Mouse (Mus musculus) lung, postnatal 25 days (tissue): ENCODE data around the gene Papola.
"Not testable (repeated sequence)": the region's sequence is repeated elsewhere in the genome, so short reads cannot be mapped to it uniquely, and the experiment has no call there.

Experiments used
- DNase-seq: peaks from one replicate; pipeline ENCODE4 v3.0.0; 2022; ENCODE audit warnings: low spot score

Papola gene

DNA sequence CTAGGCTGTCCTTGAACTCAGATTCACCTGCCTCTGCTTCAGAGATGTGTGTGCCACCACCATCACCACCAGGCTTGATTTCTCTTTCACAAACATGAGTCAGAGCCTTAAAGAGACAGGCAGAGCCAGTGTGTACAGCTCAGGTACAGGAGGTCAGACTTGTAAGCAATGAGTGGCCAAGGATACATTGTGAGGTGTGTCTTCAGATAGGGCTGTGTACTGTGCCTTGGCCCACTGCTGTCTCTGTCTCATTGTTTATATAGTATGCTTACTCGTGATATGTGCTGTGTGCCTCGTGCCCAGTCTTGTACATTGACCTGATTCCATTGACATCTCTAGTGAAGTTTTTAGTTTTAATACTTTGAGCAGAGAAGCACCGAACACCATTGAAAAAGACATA is 21.3 kb downstream of the Papola start:
- no peak for DNase-seq

DNA sequence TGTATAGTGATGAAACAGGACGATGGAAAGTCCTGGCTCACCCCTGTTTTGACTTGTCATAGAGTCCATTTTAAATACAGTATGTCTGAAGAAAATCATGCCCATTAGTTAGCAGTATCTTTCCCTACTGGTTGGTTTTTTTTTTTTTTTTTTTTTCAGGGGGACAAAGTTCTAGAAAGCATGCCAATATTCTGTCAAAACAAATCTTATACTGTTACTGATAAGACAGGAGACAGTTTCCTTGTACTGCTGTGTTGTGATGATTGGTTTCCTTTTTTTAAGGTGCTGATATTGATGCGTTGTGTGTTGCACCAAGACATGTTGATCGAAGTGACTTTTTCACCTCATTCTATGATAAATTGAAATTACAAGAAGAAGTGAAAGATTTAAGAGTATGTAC is 21.7 kb downstream of the Papola start:
- no peak for DNase-seq

- no peak for DNase-seq
These were observed 22.9 kb downstream of the Papola start for GRCm38 (mm10) chr12:105807416-105807815.

DNA sequence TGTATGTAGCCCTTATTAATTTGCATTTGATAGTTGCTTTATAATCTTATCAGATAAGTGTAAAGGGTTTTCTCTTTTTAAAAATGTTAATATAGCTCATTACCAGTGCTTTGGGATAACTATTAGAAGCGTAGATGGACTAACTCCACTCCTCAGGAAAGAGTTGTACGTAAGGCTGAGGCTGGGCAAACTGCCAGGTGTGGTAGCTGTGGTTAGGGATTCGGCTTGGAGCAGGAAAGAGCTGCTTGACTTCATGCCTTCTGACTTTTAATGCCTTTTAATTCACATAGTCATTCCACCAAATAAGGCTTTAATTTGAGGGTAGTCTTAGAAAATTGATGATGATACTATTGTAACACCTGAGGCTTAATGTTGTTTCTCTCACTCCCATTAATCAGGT is 24.5 kb downstream of the Papola start:
- DNase-seq: no peak

DNA sequence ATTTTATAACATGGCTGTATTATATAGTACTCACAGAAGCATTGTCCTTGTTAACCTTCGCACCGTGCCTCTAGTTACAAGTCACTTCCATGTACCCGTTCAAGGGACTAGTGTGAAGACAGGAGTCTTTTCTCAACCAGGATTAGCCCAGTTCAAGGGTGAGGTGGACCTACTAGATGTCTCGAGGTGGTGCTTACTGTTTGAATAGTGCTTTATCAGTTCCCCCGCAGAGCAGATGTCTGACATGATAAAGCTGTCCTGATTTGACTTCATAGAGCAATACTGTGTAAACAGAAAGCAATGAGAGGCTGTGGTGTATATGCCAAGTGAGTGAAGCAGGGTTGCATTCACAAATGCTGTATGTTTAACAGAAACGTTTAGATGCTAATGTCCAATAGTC is 26.1 kb downstream of the Papola start:
- no peak for DNase-seq

GRCm38 (mm10) chr12:105813957-105814356 is 29.5 kb downstream of the Papola start:
- DNase-seq: no peak

DNA sequence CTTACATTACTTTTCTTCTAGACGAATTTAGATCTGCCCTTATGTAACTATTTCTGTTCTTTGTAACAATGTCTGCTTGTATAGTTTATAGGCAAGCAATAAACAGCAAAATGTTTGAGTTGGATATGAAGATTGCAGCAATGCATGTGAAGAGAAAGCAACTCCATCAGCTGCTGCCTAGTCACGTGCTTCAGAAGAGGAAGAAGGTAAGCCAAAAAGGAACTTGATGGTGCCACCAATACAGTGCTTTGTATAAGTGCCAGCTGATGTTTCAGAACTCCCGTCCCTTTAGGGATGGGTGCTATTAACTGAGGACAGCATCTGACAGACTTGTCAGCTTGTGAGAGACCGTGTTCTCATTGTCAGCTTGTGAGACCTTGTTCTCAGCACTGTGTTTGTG is 39.0 kb downstream of the Papola start:
- DNase-seq: no peak

GRCm38 (mm10) chr12:105824743-105825142 is 40.2 kb downstream of the Papola start:
- no peak for DNase-seq

- no peak for DNase-seq
These were observed 40.8 kb downstream of the Papola start for GRCm38 (mm10) chr12:105825266-105825665.

DNA sequence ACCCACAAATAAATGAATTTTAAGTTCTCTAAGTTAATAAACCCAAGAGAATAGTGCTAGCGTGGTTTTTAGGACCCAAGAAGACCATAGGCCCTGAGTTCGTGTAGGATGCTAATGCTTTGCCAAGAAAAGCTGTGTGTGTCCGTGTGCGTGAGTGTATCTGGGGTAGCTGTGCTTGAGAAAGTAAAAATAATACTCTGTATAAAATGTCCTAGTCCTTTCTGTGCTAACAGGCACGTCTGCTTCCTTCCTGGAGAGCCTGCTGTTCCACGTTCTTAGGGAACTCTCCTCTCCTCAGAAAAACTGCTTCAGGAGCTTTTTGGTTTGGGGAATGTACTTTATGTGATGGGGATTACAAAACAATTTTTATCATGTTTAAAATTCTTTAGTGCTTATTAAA is 48.0 kb downstream of the Papola start:
- no peak for DNase-seq

DNA sequence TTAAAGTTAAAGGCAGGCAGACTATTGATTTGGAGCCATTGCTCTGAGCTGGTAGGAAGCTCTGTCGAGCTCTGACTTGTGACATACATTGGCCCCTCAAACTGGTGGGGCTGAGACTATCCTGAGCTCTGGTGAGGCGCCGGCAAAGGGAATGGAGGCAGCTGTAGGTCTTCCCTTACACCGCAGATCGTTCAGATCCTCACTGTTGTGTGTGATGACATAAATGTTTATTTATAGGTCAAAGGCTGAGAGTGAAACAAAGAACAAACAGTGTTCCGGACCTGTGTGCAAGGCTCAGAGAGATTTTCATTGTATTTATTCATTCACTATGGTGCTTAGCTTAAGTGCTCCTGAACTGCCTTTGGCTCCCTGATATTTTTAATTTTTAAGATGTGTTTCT is 50.4 kb downstream of the Papola start:
- no peak for DNase-seq

DNA sequence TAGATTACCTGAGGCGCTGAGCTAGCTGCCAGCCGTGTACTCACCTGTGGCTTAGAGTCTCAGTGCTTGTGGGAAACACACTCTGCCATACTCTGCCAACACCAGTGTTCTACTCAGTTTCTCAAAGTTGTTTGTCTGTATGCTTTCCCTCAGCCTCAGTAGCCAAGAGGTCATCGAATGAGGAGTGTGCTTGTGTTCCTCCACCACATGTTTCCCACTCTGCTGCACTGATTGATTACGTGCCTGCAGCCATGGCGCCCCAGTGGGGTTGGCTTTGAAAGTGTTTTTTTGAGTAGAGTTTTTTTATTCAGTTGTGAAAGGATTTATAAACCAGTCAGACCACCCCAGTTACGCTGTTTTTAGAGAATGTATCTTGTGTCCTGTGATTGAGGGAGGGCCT is 51.1 kb downstream of the Papola start:
- no peak for DNase-seq

DNA sequence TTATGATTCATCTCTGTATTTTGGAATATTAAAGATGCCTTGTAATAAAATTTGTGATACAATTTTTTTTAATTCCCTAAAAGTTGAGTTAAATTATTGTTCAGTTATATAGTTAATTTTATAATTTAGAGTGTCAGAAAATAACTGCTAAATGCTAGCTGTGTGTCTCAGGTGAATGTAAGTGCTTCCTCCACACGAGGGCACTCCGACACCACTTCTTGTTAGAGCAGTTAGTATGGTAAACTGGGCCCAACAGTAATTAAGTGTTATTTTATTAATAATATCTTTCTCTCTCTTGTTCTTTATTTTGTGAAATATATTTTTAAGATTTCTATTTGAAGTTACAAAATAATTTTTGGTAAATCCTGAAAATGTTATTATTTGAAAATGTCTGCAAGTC is 51.7 kb downstream of the Papola start:
- peak; percentile 33 for DNase-seq

DNA sequence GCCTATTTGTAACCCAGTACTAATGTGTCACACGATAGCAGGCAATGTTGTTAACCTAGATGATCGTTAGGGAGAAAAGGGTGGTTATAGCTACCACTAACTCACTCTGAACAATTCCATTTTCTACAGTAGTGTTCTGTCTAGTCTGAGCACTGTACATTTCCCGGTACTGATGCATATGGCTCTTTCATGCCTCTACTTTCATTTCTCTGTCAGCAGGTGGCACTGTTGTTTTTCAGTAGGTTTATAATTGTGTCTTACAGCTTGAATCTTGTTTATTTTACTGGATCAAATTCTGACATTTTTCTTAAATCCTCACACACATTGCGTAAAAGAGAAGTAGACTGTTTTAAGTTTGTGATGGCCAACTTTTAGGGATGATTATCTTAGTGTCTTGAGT is 54.6 kb downstream of the Papola start:
- no peak for DNase-seq

GRCm38 (mm10) chr12:105840545-105840944 is 56.1 kb downstream of the Papola start:
- not testable (repeated sequence) for DNase-seq

GRCm38 (mm10) chr12:105843243-105844005 is 58.9 kb downstream of the Papola start:
- DNase-seq: no peak

DNA sequence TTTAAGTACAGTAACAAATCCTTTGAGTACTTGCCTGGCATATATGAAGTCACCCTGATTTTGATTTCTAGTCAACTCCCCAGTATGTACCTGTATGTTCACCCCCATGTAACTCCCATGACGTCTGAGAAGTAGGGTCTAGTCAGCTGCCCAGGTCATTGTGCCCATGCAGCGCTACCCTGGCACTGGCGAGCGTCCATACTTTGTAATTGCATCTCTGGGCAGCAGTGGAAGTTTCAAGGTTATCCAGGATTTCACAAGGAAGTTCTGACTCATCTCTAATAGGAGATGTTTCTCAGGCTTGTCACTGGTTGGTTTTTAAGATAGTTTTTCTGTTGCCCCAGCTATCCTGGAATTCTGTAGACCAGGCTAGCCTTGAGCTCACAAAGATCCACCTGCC is 59.9 kb downstream of the Papola start:
- DNase-seq: no peak

DNA sequence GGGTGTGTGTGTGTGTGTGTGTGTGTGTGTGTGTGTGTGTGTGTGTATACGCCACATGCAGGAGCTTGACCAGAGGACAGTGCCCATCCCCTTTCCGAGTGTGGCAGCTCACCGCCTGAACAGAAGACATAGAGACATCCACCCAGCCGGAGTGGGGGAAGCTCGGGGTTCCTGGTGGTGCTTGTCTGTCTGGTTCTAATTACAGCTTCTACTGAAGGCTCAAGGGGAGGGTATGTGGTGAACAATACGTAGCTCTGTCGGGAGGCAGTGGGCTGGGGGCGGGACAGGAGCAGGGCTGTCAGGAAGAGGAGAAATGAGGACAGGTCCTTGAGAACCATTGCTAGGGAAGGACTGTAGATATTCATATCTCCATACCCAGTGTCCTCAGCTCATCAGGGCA is 64.6 kb downstream of the Papola start:
- no peak for DNase-seq

DNA sequence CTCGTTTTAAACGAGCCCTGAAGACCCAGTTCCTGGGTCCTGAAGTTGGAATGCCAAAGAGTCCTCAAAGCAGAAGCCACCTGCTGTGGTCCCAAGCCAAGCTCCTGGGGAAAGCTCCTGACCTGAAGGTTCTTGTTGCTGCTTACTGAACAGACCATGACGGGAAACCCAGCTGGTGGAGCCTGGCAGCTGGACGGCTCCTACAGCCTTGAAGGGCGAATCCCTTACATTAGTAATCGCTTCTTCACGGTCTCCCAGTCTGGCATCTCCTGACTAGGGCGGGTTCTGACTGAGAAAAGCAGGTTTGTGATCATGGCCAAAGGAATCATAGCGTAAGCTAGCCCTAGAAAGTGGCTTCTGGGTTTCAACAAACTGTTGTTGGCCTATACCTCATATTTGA is 66.2 kb downstream of the Papola start:
- DNase-seq: no peak

DNA sequence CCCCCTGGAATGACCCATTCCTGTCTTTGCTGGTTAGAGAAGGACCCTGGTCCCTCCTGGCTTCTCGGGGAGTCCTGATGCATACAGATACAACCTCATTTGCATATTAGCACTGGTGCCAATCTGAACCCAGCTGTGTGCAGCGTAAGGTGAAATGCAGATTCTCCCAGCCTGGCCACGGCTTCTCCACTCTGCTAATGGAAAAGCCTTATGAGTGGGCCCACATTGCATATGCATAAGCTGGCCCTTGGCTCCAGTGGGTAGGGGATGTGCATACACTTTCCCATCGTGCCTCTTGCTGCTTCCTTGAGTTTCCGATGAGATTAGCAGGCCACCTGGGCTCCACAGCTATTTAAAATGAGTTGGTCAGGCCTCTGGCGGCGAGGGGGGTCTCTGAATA is 68.3 kb downstream of the Papola start:
- DNase-seq: no peak

DNA sequence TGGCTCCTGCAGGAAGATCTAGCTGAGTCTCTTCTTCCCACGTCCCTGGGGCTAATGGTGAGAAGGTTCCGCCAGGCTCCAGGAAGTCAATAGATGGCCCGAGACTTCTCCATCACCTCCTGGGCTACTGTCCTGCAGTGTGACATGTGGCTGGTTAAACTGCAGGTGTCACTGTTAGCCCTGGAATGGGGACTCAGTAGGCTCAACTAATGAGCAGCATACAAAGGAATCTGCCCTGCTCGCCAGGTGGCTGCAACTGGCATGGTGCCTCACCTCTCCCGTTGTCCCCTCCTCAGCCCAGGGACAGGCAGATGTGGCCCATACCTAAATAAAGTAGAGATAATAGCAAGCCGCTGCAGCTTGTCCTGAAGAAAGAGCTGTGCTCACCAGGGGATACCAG is 70.1 kb downstream of the Papola start:
- no peak for DNase-seq

- no peak for DNase-seq
These were observed 73.6 kb downstream of the Papola start for GRCm38 (mm10) chr12:105857902-105858640.

DNA sequence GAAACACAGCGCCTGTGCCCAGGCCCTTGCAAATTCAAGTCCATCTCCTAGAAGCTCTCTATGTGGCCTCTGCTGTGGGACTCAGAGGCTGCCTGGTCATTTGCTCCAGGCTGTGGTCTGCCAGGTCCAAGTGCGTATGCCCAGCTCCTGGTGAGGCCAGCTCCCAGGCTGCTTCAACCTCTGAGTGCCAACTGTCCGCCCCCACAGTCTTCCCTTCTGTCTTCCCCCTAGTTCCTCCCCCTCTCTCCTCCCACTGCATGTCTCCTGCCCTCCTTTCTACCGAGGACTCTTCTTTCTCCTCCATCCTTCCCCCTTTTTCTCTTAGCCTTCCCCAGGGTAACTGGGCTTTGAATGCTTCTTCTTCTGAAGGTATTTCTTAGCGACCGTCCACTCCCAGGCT is 77.6 kb downstream of the Papola start:
- DNase-seq: no peak

DNA sequence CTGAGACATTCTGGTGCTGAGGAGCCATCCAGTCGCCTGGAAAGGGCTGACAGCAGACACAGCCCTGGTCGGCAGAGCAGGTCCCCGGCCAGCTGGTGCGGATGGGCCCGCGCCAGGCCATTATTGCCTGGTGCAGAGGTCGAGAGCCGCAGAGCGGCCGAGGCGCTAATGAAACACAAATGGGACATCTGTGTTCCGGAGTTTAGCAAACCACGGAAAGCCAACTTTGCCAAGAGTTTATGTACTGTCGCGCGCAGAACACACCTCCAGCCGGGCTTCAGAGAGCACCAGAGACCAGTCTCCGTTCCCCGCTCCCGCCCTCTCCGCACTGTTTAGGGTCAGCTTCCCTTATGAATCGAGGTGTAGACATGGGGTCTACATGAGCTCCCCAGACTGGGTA is 78.1 kb downstream of the Papola start:
- DNase-seq: no peak
